Mouse (Mus musculus) lung, adult 2 months (tissue): ENCODE measurements around the gene Arhgef28.

Experiments used
- CTCF ChIP-seq: fragments of 200-500 bp; IDR thresholded peaks from 2 replicates; pipeline ENCODE4 v1.5.1; 2011; ENCODE audit warnings: mild to moderate bottlenecking, low read length, control low read depth; ENCODE audit not compliant: insufficient read depth
- POLR2A ChIP-seq: fragments of 200-500 bp; IDR thresholded peaks from 2 replicates; pipeline ENCODE4 v1.6.1; 2011; ENCODE audit warnings: low read depth, mild to moderate bottlenecking, control low read depth, low read length, borderline replicate concordance; ENCODE audit errors: extremely low read depth

GRCm38 (mm10) chr13:98161496-98161895 lies 44.7 kb downstream of the Arhgef28 start:
- TF ChIP-seq POLR2A, result no peak
- TF ChIP-seq CTCF, result no peak
